Mouse (Mus musculus) ES-CJ7 (cell line): Measurements from ENCODE around the gene Rimbp2.
"Not testable (repeated sequence)": the region's sequence is repeated elsewhere in the genome, so short reads cannot be mapped to it uniquely, and the experiment has no call there.

ENCODE experiments used
- DNase-seq: peaks from one replicate; pipeline ENCODE4 v3.0.0; 2011; ENCODE audit warnings: low read depth, low spot score

The Rimbp2 gene

GRCm38 (mm10) chr5:128953278-128954070 is at the start of gene Rimbp2:
Gene Rimbp2, minus strand, starts transcription at chr5:128953486.
- DNase-seq, result peak; percentile 76

DNA sequence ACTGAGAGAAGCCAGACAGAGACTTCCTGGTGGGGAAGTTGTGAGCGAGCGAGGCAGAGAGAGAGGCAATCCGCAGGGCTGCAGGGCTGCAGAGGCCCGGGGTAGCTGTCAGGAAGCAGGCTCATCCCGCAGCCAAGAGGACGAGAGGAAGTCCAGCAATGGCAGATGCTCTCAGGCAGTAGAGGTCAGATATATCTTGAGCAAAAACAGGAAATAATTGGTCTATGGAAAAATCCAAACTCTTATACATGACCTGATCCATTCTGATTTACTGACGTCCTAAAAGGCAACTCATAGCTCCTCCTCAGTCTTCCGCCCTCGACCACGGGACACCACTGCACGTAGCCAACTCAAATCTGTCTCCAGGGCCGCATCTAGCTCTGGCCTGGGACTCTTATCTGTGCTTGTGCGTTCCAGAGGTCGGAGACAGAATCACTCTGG is 49.3 kb upstream of the Rimbp2 start:
- DNase-seq, result no peak

GRCm38 (mm10) chr5:129000706-129001468 is 47.6 kb upstream of the Rimbp2 start:
- no peak for DNase-seq

DNA sequence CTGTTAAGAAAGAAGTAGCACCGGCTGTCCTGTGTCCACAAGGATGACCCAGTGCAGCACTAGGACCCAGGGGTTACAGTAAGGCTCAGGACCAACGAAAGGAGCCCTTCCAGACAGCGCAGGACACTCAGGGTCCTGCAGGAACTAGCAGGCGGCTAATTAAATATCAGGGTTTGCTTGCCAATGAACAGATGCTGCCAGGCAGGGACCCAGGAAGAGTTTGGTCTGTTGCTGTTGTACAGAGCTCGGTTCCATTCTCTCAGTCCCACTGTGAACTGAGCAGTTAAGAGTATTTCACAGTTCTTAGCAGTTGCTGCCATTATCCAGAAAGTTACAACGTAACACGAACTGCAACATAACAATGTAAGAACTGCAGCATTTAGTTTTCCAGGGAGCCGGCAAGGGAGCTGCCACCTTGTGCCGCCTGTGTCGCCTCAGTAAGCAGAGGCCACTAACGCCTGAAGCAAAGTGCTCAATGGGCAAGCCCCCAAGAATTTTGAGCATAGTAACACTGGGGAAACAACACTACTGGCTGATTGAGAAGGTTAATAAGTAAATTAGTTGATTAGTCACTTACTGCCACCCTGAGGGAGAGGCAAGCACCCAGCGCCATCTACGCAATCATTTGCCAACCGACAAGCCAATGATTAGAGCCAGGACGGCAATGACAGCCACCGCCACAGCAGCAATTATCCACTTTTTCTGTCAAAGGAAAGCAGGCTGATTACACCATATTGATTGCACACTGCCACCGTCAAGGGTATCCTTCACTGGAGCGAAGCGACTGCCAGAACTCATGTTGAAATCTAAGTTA is 34.1 kb upstream of the Rimbp2 start:
- no peak for DNase-seq

GRCm38 (mm10) chr5:128985946-128986345 is 32.7 kb upstream of the Rimbp2 start:
- DNase-seq, result no peak

GRCm38 (mm10) chr5:128984536-128984935 is 31.2 kb upstream of the Rimbp2 start:
- DNase-seq, result no peak

- peak; percentile 79 for DNase-seq
These were observed 28.3 kb upstream of the Rimbp2 start for GRCm38 (mm10) chr5:128981607-128982006.

- peak; percentile 35 for DNase-seq
These were observed 27.6 kb upstream of the Rimbp2 start for GRCm38 (mm10) chr5:128980857-128981256.

GRCm38 (mm10) chr5:128978957-128979356 is 25.7 kb upstream of the Rimbp2 start:
- peak; percentile 37 for DNase-seq

DNA sequence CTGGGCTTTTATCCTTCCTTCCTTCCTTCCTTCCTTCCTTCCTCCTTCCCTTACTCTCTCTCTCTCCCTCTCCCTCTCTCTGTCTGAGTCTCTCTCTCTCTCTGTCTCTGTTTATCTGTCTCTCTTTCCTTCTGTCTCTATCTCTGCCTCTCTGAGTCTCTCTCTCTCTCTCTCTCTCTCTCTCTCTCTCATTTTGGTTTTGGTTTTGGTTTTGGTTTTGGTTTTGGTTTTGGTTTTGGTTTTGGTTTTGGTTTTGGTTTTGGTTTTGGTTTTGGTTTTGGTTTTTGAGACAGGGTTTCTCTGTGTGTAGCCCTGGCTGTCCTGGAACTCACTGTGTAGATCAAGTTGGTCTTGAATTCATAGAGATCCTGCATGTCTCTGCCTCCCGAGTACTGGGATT is 24.2 kb upstream of the Rimbp2 start:
- not testable (repeated sequence) for DNase-seq

GRCm38 (mm10) chr5:128976266-128976665 is 23.0 kb upstream of the Rimbp2 start:
- peak; percentile 77 for DNase-seq

GRCm38 (mm10) chr5:128971298-128971697 is 18.0 kb upstream of the Rimbp2 start:
- peak; percentile 74 for DNase-seq

DNA sequence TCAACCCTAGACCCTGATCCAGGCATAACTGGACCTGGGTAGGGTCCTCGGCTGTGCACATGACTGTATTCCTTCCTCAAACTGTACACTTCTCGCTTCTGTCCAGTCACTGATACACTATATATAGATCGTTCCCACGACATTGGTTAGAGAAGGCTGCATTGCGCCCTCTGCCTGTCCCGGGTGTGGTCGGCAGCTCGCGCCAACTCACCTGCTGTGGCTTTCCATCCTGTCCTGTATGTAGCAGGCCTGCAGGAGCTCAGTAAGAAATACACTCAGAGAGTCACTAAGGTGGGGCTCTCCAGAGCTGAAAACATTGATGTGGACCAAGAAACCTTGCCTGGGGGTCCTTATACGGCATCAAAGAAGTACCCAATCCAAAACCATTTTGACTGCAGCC is 17.6 kb upstream of the Rimbp2 start:
- DNase-seq, result peak; percentile 74

DNA sequence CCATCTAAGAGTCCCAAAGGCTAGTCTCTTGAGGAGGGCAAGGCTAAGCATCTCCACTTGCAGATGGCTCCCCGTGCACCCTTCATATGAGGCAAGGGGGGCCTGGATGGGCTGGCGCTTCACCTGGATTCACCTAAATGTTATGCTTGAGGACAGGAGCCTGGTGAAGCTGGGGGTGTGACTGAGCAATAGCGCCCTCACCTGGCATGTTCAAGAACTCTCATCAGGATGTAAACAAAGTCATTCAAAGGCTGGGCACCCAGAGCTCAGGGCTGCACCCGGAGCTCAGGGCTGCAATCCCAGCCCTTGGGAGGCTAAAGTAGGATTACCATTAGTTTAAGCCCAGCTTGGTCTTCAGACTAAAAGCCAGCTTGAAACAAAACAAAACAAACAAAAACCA is 11.1 kb upstream of the Rimbp2 start:
- DNase-seq, result peak; percentile 47

GRCm38 (mm10) chr5:128958916-128959315 is 5.6 kb upstream of the Rimbp2 start:
- no peak for DNase-seq

DNA sequence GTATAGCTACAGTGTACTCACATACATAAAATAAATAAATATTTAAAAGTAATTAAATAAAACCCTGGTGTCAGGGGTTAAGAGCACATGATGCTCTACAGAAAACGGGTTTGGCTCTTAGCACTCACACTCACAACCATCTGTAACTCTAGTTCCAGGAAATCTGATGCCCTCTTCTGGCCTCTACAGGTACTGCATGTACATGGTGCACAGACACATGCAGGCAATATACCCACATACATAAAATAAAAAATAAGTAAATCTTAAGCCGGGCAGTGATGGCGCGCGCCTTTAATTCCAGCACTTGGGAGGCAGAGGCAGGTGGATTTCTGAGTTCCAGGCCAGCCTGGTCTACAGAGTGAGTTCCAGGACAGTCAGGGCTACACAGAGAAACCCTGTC is 1.1 kb upstream of the Rimbp2 start:
- peak; percentile 81 for DNase-seq

GRCm38 (mm10) chr5:128952291-128953195 is 743 bp downstream of the Rimbp2 start:
- no peak for DNase-seq

DNA sequence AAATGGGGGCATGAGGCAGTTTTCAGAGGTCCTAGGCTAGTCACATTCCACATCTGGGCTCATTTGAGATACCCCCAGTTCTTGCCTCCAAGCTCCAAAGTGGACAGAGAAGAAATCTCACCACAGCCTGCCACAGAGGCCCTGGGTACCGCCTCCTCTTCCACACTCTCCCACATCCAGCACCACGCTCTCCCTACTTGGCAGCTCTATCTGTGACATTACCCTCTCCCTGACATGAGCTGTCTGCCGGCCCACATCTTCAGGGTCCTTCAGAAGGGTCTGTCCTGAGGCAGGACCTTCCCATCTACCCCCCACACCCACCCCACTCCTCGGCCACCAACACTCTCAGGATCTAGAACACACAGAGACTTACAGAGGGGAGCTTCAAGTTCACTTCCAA is 1.8 kb downstream of the Rimbp2 start:
- DNase-seq, result no peak

GRCm38 (mm10) chr5:128947093-128947492 is 6.2 kb downstream of the Rimbp2 start:
- no peak for DNase-seq

DNA sequence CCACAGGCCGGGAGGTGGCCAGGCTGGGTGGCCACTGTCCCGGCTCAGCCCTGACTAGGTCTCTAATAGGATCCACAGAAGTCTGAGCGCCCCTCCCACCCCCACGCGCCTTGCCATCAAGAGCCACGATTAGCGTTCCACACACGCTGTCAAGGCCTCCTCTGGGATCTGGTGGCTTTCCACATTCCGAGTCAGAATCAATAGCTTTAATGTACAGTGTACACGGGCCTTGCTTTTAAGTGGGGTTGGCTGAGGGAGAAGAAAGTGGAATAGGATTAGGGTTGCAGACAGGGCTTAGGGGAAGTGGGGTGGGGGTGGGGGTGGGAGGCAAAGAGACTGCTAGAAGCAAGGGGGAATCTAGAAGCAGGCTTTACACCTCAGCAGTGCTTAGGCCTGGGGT is 12.8 kb downstream of the Rimbp2 start:
- DNase-seq, result no peak

- DNase-seq, result no peak
These were observed 17.9 kb downstream of the Rimbp2 start for GRCm38 (mm10) chr5:128935359-128935899.
